Mouse (Mus musculus): ENCODE results near the gene Anxa2.

Anxa2 gene

GRCm38 (mm10) chr9:69453066-69453900, at the start of gene Anxa2:
Anxa2 (plus strand) TSS chr9:69453620.
- peak; percentile 61 to 75 for DNase-seq

GRCm38 (mm10) chr9:69404671-69405070, 48.7 kb upstream of the Anxa2 start:
- DNase-seq: no peak

- DNase-seq: no peak
Measured at GRCm38 (mm10) chr9:69419476-69419875, 33.9 kb upstream of the Anxa2 start.

- no peak for DNase-seq
Measured at GRCm38 (mm10) chr9:69430531-69430930, 22.9 kb upstream of the Anxa2 start.

- no peak for DNase-seq
Measured at GRCm38 (mm10) chr9:69431863-69432555, 21.4 kb upstream of the Anxa2 start.

- no peak for DNase-seq
Measured at GRCm38 (mm10) chr9:69435194-69435593, 18.2 kb upstream of the Anxa2 start.

- DNase-seq: no peak
Measured at GRCm38 (mm10) chr9:69435662-69436061, 17.8 kb upstream of the Anxa2 start.

- DNase-seq: no peak
Measured at GRCm38 (mm10) chr9:69439805-69440357, 13.5 kb upstream of the Anxa2 start.

- DNase-seq: no peak
Measured at GRCm38 (mm10) chr9:69442471-69443038, 10.9 kb upstream of the Anxa2 start.

- no peak for DNase-seq
Measured at GRCm38 (mm10) chr9:69443203-69443602, 10.2 kb upstream of the Anxa2 start.

GRCm38 (mm10) chr9:69448801-69449200, 4.6 kb upstream of the Anxa2 start:
- DNase-seq: no peak

- no peak for DNase-seq
Measured at GRCm38 (mm10) chr9:69450636-69451035, 2.8 kb upstream of the Anxa2 start.

- no peak for DNase-seq
Measured at GRCm38 (mm10) chr9:69451886-69452810, 1.3 kb upstream of the Anxa2 start.

- DNase-seq: peak; percentile 51 to 56
Measured at GRCm38 (mm10) chr9:69453901-69454666, 664 bp downstream of the Anxa2 start.

- DNase-seq: no peak
Measured at GRCm38 (mm10) chr9:69454691-69455090, 1.3 kb downstream of the Anxa2 start.

GRCm38 (mm10) chr9:69455391-69455790, 2.0 kb downstream of the Anxa2 start:
- DNase-seq: peak; percentile 35 to 45

GRCm38 (mm10) chr9:69456406-69457075, 3.1 kb downstream of the Anxa2 start:
- DNase-seq: no peak

- no peak for DNase-seq
Measured at GRCm38 (mm10) chr9:69457143-69457542, 3.7 kb downstream of the Anxa2 start.

- no peak for DNase-seq
Measured at GRCm38 (mm10) chr9:69457747-69458625, 4.6 kb downstream of the Anxa2 start.

GRCm38 (mm10) chr9:69458982-69459381, 5.6 kb downstream of the Anxa2 start:
- peak in 1 of 2 experiments; percentile 47 for DNase-seq

Measured in thymus, postnatal 36 days (tissue).